Mouse (Mus musculus) lung, embryonic 16.5 days (tissue): Measurements from ENCODE around the gene Sowahc. TPM values are rescaled to one million over a fixed set of nuclear protein-coding genes. Genes with fewer than 3 reads are reported as not detected.
A peak's percentile ranks its signal among the peaks of the same experiment; 100 is the strongest.

Experiments
- ATAC-seq: fragments of 200-750 bp; cut with Nextera tagmentation; 2 replicates; pipeline ENCODE4 v1.8.0; 2017; ENCODE audit warnings: low read depth, mild to moderate bottlenecking, moderate library complexity
- H3K27ac ChIP-seq: fragments of 300-500 bp; sonication (generic); 2 replicates; pipeline ENCODE4 v1.5.1; 2014; ENCODE audit warnings: mild to moderate bottlenecking, control low read depth, low read length
- H3K27me3 ChIP-seq: fragments of 300-500 bp; sonication (generic); 2 replicates; pipeline ENCODE4 v1.6.1; 2014; ENCODE audit warnings: low read depth, low read length, mixed read lengths; ENCODE audit not compliant: control insufficient read depth, insufficient read depth
- H3K36me3 ChIP-seq: fragments of 300-500 bp; sonication (generic); 2 replicates; pipeline ENCODE4 v1.6.1; 2014; ENCODE audit warnings: low read length; ENCODE audit not compliant: control insufficient read depth, insufficient read depth
- H3K4me1 ChIP-seq: fragments of 300-500 bp; sonication (generic); replicated peaks from 2 replicates; pipeline ENCODE4 v1.6.1; 2014; ENCODE audit warnings: low read length, mixed read lengths; ENCODE audit not compliant: control insufficient read depth, insufficient read depth
- H3K4me2 ChIP-seq: fragments of 300-500 bp; sonication (generic); 2 replicates; pipeline ENCODE4 v1.6.1; 2014; ENCODE audit warnings: low read depth, low read length, control low read depth
- H3K4me3 ChIP-seq: fragments of 300-500 bp; sonication (generic); 2 replicates; pipeline ENCODE4 v1.5.1; 2014; ENCODE audit warnings: mild to moderate bottlenecking, low read length, control low read depth
- H3K9ac ChIP-seq: fragments of 300-500 bp; sonication (generic); 2 replicates; pipeline ENCODE4 v1.6.1; 2014; ENCODE audit warnings: low read length, control low read depth
- H3K9me3 ChIP-seq: fragments of 300-500 bp; sonication (generic); 2 replicates; pipeline ENCODE4 v1.6.1; 2016; ENCODE audit warnings: low read length; ENCODE audit not compliant: control insufficient read depth
- WGBS: fragments of 180-500 bp; shearing (Covaris S2); extraction: QIAGEN DNeasy Blood & Tissue Kit; methylation state at CpG from one replicate; pipeline ENCODE4 v1.1.7; 2014; 5-methylcytosine and 5-hydroxymethylcytosine counted together
- polyA plus RNA-seq: library from polyadenylated mRNA; unstranded; fragments of >200 nt; fragmentation: Nextera tagmentation; extraction: Ambion mirVana; gene quantifications from 2 replicates; pipeline ENCODE4 v1.2.1, GENCODE M21; 2015

Gene Sowahc
- polyA plus RNA-seq, 1 experiment from 2014 or later, result 12.8 TPM

GRCm38 (mm10) chr10:59222271-59223101 lies 733 bp downstream of the Sowahc start:
- WGBS, result 2% methylated on average over 49 of the region's 49 CpGs
- Histone ChIP-seq H3K4me2 (peak overlapping the region; percentile 95), H3K4me3 (peak overlapping the region; percentile 92), H3K27ac (peak overlapping the region; percentile 98), H3K36me3 (no peaks in the 10 kb centered on the region), H3K4me1 (peaks cover 25% of the 10 kb centered on the region), H3K27me3 (no peaks in the 10 kb centered on the region), H3K9me3 (no peaks in the 10 kb centered on the region), H3K9ac (peak overlapping the region; percentile 97)
- peak; percentile 18 for ATAC-seq

- no peak for ATAC-seq
- H3K27ac ChIP-seq, result no peak overlapping the region
- H3K27me3 ChIP-seq, result no peaks in the 10 kb centered on the region
- no peaks in the 10 kb centered on the region for H3K9me3 ChIP-seq
- 42% methylated on average over 14 of the region's 14 CpGs for WGBS
- H3K9ac ChIP-seq, result peak overlapping the region; percentile 97
- H3K4me3 ChIP-seq, result peak overlapping the region; percentile 92
- peak overlapping the region; percentile 95 for H3K4me2 ChIP-seq
- H3K36me3 ChIP-seq, result no peaks in the 10 kb centered on the region
- peaks cover 25% of the 10 kb centered on the region for H3K4me1 ChIP-seq
These were observed 1.5 kb downstream of the Sowahc start for GRCm38 (mm10) chr10:59223301-59223700.

GRCm38 (mm10) chr10:59223890-59224289 lies 2.1 kb downstream of the Sowahc start:
- H3K9ac ChIP-seq, result no peak overlapping the region
- no peaks in the 10 kb centered on the region for H3K27me3 ChIP-seq
- H3K36me3 ChIP-seq, result no peaks in the 10 kb centered on the region
- no peak overlapping the region for H3K27ac ChIP-seq
- H3K4me2 ChIP-seq, result peak overlapping the region; percentile 95
- WGBS, result 71% methylated on average over 4 of the region's 4 CpGs
- no peaks in the 10 kb centered on the region for H3K9me3 ChIP-seq
- H3K4me1 ChIP-seq, result peaks cover 25% of the 10 kb centered on the region
- H3K4me3 ChIP-seq, result peak overlapping the region; percentile 92
- ATAC-seq, result no peak

- no peak overlapping the region for H3K4me2 ChIP-seq
- 72% methylated on average over 2 of the region's 2 CpGs for WGBS
- peaks cover 20% of the 10 kb centered on the region for H3K4me1 ChIP-seq
- H3K27ac ChIP-seq, result no peak overlapping the region
- no peaks in the 10 kb centered on the region for H3K27me3 ChIP-seq
- ATAC-seq, result no peak
- H3K36me3 ChIP-seq, result no peaks in the 10 kb centered on the region
- H3K4me3 ChIP-seq, result no peak overlapping the region
- no peak overlapping the region for H3K9ac ChIP-seq
- no peaks in the 10 kb centered on the region for H3K9me3 ChIP-seq
These were observed 3.4 kb downstream of the Sowahc start for GRCm38 (mm10) chr10:59225137-59225536.

GRCm38 (mm10) chr10:59229205-59229820 lies 7.6 kb downstream of the Sowahc start:
- Histone ChIP-seq H3K4me3 (no peak overlapping the region), H3K9ac (no peak overlapping the region), H3K4me1 (peaks cover 9% of the 10 kb centered on the region; the same call in 1 of the 2 replicates), H3K27me3 (no peaks in the 10 kb centered on the region), H3K27ac (peak overlapping the region; percentile 59), H3K36me3 (no peaks in the 10 kb centered on the region), H3K4me2 (no peak overlapping the region), H3K9me3 (no peaks in the 10 kb centered on the region)
- peak; percentile 91 for ATAC-seq
- WGBS, result 36% methylated on average over 4 of the region's 4 CpGs

- Histone ChIP-seq H3K27me3 (no peaks in the 10 kb centered on the region), H3K4me1 (peaks cover 8% of the 10 kb centered on the region), H3K36me3 (no peaks in the 10 kb centered on the region), H3K9ac (no peak overlapping the region), H3K27ac (no peak overlapping the region), H3K4me3 (no peak overlapping the region), H3K4me2 (no peak overlapping the region), H3K9me3 (0 out of 2 replicates have a peak, but pooled peaks cover 3% of the 10 kb centered on the region)
- ATAC-seq, result no peak
- WGBS, result 94% methylated on average over 2 of the region's 2 CpGs
These were observed 13.5 kb downstream of the Sowahc start for GRCm38 (mm10) chr10:59235227-59235626.

GRCm38 (mm10) chr10:59235847-59236246 lies 14.1 kb downstream of the Sowahc start:
- Histone ChIP-seq H3K4me3 (no peak overlapping the region), H3K4me1 (peaks cover 9% of the 10 kb centered on the region), H3K9me3 (0 out of 2 replicates have a peak, but pooled peaks cover 3% of the 10 kb centered on the region), H3K27me3 (no peaks in the 10 kb centered on the region), H3K4me2 (no peak overlapping the region), H3K9ac (no peak overlapping the region), H3K27ac (no peak overlapping the region), H3K36me3 (no peaks in the 10 kb centered on the region)
- ATAC-seq, result no peak
- WGBS, result 52% methylated on average over 4 of the region's 4 CpGs

- H3K4me3 ChIP-seq, result no peak overlapping the region
- peak; percentile 32; the same call in 1 of the 2 replicates for ATAC-seq
- H3K27ac ChIP-seq, result no peak overlapping the region
- WGBS, result 55% methylated on average over 6 of the region's 6 CpGs
- H3K4me1 ChIP-seq, result peaks cover 11% of the 10 kb centered on the region
- H3K4me2 ChIP-seq, result no peak overlapping the region
- 0 out of 2 replicates have a peak, but pooled peaks cover 3% of the 10 kb centered on the region for H3K9me3 ChIP-seq
- no peaks in the 10 kb centered on the region for H3K36me3 ChIP-seq
- H3K27me3 ChIP-seq, result no peaks in the 10 kb centered on the region
- no peak overlapping the region for H3K9ac ChIP-seq
These were observed 14.7 kb downstream of the Sowahc start for GRCm38 (mm10) chr10:59236486-59236885.

- peak; percentile 37; the same call in 1 of the 2 replicates for ATAC-seq
- Histone ChIP-seq H3K27me3 (no peaks in the 10 kb centered on the region), H3K4me3 (no peak overlapping the region), H3K27ac (no peak overlapping the region), H3K4me2 (no peak overlapping the region), H3K36me3 (no peaks in the 10 kb centered on the region), H3K4me1 (peaks cover 11% of the 10 kb centered on the region), H3K9ac (no peak overlapping the region), H3K9me3 (peaks cover 3% of the 10 kb centered on the region; the same call in 1 of the 2 replicates)
- WGBS, result 17% methylated on average over 3 of the region's 3 CpGs
These were observed 16.0 kb downstream of the Sowahc start for GRCm38 (mm10) chr10:59237757-59238156.
